Mouse (Mus musculus): ENCODE measurements around the gene Stt3b.

- TF ChIP-seq CTCF (conservative IDR thresholded peaks at IDR 0.05; ENCODE audit: low read length) (no peak), POU5F1 (IDR thresholded peaks at IDR 0.05; ENCODE audit: borderline replicate concordance, low read length) (no peak), NANOG (IDR thresholded peaks at IDR 0.05; ENCODE audit: borderline replicate concordance, low read length) (no peak)
Measured at GRCm38 (mm10) chr9:115257733-115258286, 52.4 kb downstream of the Stt3b start.
